Mouse (Mus musculus) limb, embryonic 12.5 days (tissue): ENCODE results near the gene Hdhd3. TPM values are rescaled to one million over a fixed set of nuclear protein-coding genes. Genes with fewer than 3 reads are reported as not detected.

Experiments
- ATAC-seq: fragments of 200-750 bp; cut with Nextera tagmentation; 2 replicates; pipeline ENCODE4 v1.8.0; 2017; ENCODE audit warnings: low read depth, moderate TSS enrichment; ENCODE audit not compliant: insufficient number of reproducible peaks, insufficient read depth, low FRiP score, low TSS enrichment
- H3K27ac ChIP-seq: fragments of 300-500 bp; sonication (generic); 2 replicates; pipeline ENCODE4 v1.5.1; 2016; ENCODE audit warnings: mild to moderate bottlenecking, moderate library complexity
- H3K27me3 ChIP-seq: fragments of 300-500 bp; sonication (generic); 2 replicates; pipeline ENCODE4 v1.6.1; 2016; ENCODE audit warnings: mild to moderate bottlenecking, moderate library complexity
- H3K36me3 ChIP-seq: fragments of 300-500 bp; sonication (generic); 2 replicates; pipeline ENCODE4 v1.6.1; 2016; ENCODE audit warnings: mild to moderate bottlenecking, moderate library complexity
- H3K4me1 ChIP-seq: fragments of 300-500 bp; sonication (generic); replicated peaks from 2 replicates; pipeline ENCODE4 v1.6.1; 2016
- H3K4me2 ChIP-seq: fragments of 300-500 bp; sonication (generic); 2 replicates; pipeline ENCODE4 v1.6.1; 2016; ENCODE audit warnings: mild to moderate bottlenecking, moderate library complexity
- H3K4me3 ChIP-seq: fragments of 300-500 bp; sonication (generic); replicated peaks from 2 replicates; pipeline ENCODE4 v1.5.1; 2016; ENCODE audit warnings: mild to moderate bottlenecking
- H3K9ac ChIP-seq: fragments of 300-500 bp; sonication (generic); replicated peaks from 2 replicates; pipeline ENCODE4 v1.6.1; 2016; ENCODE audit warnings: mild to moderate bottlenecking, moderate library complexity
- H3K9me3 ChIP-seq: fragments of 300-500 bp; sonication (generic); 2 replicates; pipeline ENCODE4 v1.6.1; 2016; ENCODE audit warnings: mild to moderate bottlenecking, moderate library complexity
- WGBS: fragments of 180-500 bp; shearing (Covaris S2); methylation state at CpG from one replicate; pipeline ENCODE4 v1.1.7; 2016; 5-methylcytosine and 5-hydroxymethylcytosine counted together
- polyA plus RNA-seq: library from polyadenylated mRNA; unstranded; fragments of >200 nt; fragmentation: Nextera tagmentation; extraction: Ambion mirVana; gene quantifications from 2 replicates; pipeline ENCODE4 v1.2.1, GENCODE M21; 2016

Hdhd3 gene
- polyA plus RNA-seq, 1 experiment from 2014 or later, result 13.4 TPM

GRCm38 (mm10) chr4:62519849-62520233 is 16.6 kb upstream of the Hdhd3 start, which contains the start of gene Alad:
Gene Alad (minus strand): TSS chr4:62519918.
- Histone ChIP-seq H3K27ac (peak within 1 kb of the TSS; percentile 89), H3K4me3 (peak within 1 kb of the TSS; percentile 73), H3K36me3 (peaks cover 18% of the 10 kb centered on the region; the same call in 1 of the 2 replicates), H3K9me3 (no peaks in the 10 kb centered on the region), H3K4me1 (peaks cover 45% of the 10 kb centered on the region), H3K9ac (peak within 1 kb of the TSS; percentile 78), H3K27me3 (no peaks in the 10 kb centered on the region), H3K4me2 (peak within 1 kb of the TSS; percentile 68)
- peak; percentile 79 for ATAC-seq
- WGBS, result under 1% methylated on average over 37 of the region's 37 CpGs

- ATAC-seq, result peak; percentile 75
- H3K27ac ChIP-seq, result peak overlapping the region; percentile 89
- 1% methylated on average over 26 of the region's 26 CpGs for WGBS
- H3K27me3 ChIP-seq, result no peaks in the 10 kb centered on the region
- no peaks in the 10 kb centered on the region for H3K9me3 ChIP-seq
- peak overlapping the region; percentile 73 for H3K4me3 ChIP-seq
- H3K4me1 ChIP-seq, result peaks cover 44% of the 10 kb centered on the region
- peak overlapping the region; percentile 68 for H3K4me2 ChIP-seq
- peaks cover 18% of the 10 kb centered on the region; the same call in 1 of the 2 replicates for H3K36me3 ChIP-seq
- H3K9ac ChIP-seq, result peak overlapping the region; percentile 78
Measured at GRCm38 (mm10) chr4:62519122-62519848, 16.0 kb upstream of the Hdhd3 start.

- H3K4me1 ChIP-seq, result peaks cover 36% of the 10 kb centered on the region
- H3K9ac ChIP-seq, result peak overlapping the region; percentile 78
- H3K4me2 ChIP-seq, result peak overlapping the region; percentile 68
- H3K27me3 ChIP-seq, result no peaks in the 10 kb centered on the region
- peaks cover 21% of the 10 kb centered on the region for H3K36me3 ChIP-seq
- ATAC-seq, result peak; percentile 10; the same call in 1 of the 2 replicates
- H3K27ac ChIP-seq, result peak overlapping the region; percentile 89
- peak overlapping the region; percentile 73 for H3K4me3 ChIP-seq
- no peaks in the 10 kb centered on the region for H3K9me3 ChIP-seq
- 51% methylated on average over 13 of the region's 13 CpGs for WGBS
Measured at GRCm38 (mm10) chr4:62518416-62519121, 15.3 kb upstream of the Hdhd3 start.

- Histone ChIP-seq H3K27me3 (no peaks in the 10 kb centered on the region), H3K36me3 (peaks cover 21% of the 10 kb centered on the region), H3K4me2 (peak overlapping the region; percentile 68), H3K27ac (no peak overlapping the region; the same call in 1 of the 2 replicates), H3K4me3 (peak overlapping the region; percentile 73; the same call in 1 of the 2 replicates), H3K9ac (peak overlapping the region; percentile 78; the same call in 1 of the 2 replicates), H3K4me1 (peaks cover 33% of the 10 kb centered on the region), H3K9me3 (no peaks in the 10 kb centered on the region)
- 73% methylated on average over 10 of the region's 10 CpGs for WGBS
- ATAC-seq, result no peak
Measured at GRCm38 (mm10) chr4:62517538-62518415, 14.5 kb upstream of the Hdhd3 start.

GRCm38 (mm10) chr4:62517046-62517445 is 13.8 kb upstream of the Hdhd3 start:
- WGBS, result 83% methylated on average over 8 of the region's 8 CpGs
- Histone ChIP-seq H3K4me1 (peaks cover 33% of the 10 kb centered on the region), H3K4me2 (no peak overlapping the region; the same call in 1 of the 2 replicates), H3K9ac (peak overlapping the region; percentile 24; the same call in 1 of the 2 replicates), H3K27ac (no peak overlapping the region), H3K27me3 (no peaks in the 10 kb centered on the region), H3K4me3 (no peak overlapping the region), H3K9me3 (no peaks in the 10 kb centered on the region), H3K36me3 (peaks cover 22% of the 10 kb centered on the region)
- no peak for ATAC-seq

- Histone ChIP-seq H3K4me3 (no peak overlapping the region), H3K4me1 (peaks cover 33% of the 10 kb centered on the region), H3K4me2 (0 out of 2 replicates have a peak overlapping the region, but pooled peaks have one; percentile 6), H3K36me3 (peaks cover 26% of the 10 kb centered on the region), H3K9me3 (no peaks in the 10 kb centered on the region), H3K9ac (peak overlapping the region; percentile 24; the same call in 1 of the 2 replicates), H3K27ac (peak overlapping the region; percentile 41; the same call in 1 of the 2 replicates), H3K27me3 (no peaks in the 10 kb centered on the region)
- ATAC-seq, result no peak
- WGBS, result 88% methylated on average over 1 of the region's 1 CpGs
Measured at GRCm38 (mm10) chr4:62516579-62516978, 13.3 kb upstream of the Hdhd3 start.

GRCm38 (mm10) chr4:62516079-62516478 is 12.8 kb upstream of the Hdhd3 start:
- Histone ChIP-seq H3K4me3 (no peak overlapping the region), H3K27me3 (no peaks in the 10 kb centered on the region), H3K9me3 (no peaks in the 10 kb centered on the region), H3K36me3 (peaks cover 31% of the 10 kb centered on the region), H3K27ac (no peak overlapping the region), H3K4me1 (peaks cover 33% of the 10 kb centered on the region), H3K4me2 (0 out of 2 replicates have a peak overlapping the region, but pooled peaks have one; percentile 6), H3K9ac (no peak overlapping the region; the same call in 1 of the 2 replicates)
- no peak for ATAC-seq
- WGBS, result 19% methylated on average over 2 of the region's 2 CpGs

GRCm38 (mm10) chr4:62515490-62515889 is 12.2 kb upstream of the Hdhd3 start:
- Histone ChIP-seq H3K36me3 (peaks cover 37% of the 10 kb centered on the region), H3K4me2 (no peak overlapping the region), H3K4me1 (peaks cover 33% of the 10 kb centered on the region), H3K9ac (no peak overlapping the region), H3K4me3 (no peak overlapping the region), H3K27me3 (no peaks in the 10 kb centered on the region), H3K27ac (no peak overlapping the region), H3K9me3 (no peaks in the 10 kb centered on the region)
- 88% methylated on average over 3 of the region's 3 CpGs for WGBS
- no peak for ATAC-seq

GRCm38 (mm10) chr4:62514995-62515394 is 11.7 kb upstream of the Hdhd3 start:
- H3K4me1 ChIP-seq, result peaks cover 33% of the 10 kb centered on the region
- WGBS, result 89% methylated on average over 7 of the region's 7 CpGs
- no peak for ATAC-seq
- no peak overlapping the region for H3K4me2 ChIP-seq
- no peak overlapping the region for H3K9ac ChIP-seq
- H3K27ac ChIP-seq, result no peak overlapping the region
- H3K9me3 ChIP-seq, result no peaks in the 10 kb centered on the region
- H3K36me3 ChIP-seq, result peaks cover 42% of the 10 kb centered on the region
- H3K4me3 ChIP-seq, result no peak overlapping the region
- no peaks in the 10 kb centered on the region for H3K27me3 ChIP-seq

GRCm38 (mm10) chr4:62513998-62514506 is 10.8 kb upstream of the Hdhd3 start:
- no peak overlapping the region for H3K4me3 ChIP-seq
- no peaks in the 10 kb centered on the region for H3K9me3 ChIP-seq
- 56% methylated on average over 11 of the region's 11 CpGs for WGBS
- ATAC-seq, result no peak
- no peak overlapping the region for H3K27ac ChIP-seq
- peaks cover 52% of the 10 kb centered on the region for H3K36me3 ChIP-seq
- no peak overlapping the region for H3K9ac ChIP-seq
- H3K27me3 ChIP-seq, result no peaks in the 10 kb centered on the region
- no peak overlapping the region for H3K4me2 ChIP-seq
- H3K4me1 ChIP-seq, result peaks cover 31% of the 10 kb centered on the region
